Mouse (Mus musculus) testis, adult 2 months (tissue): ENCODE data around the gene Man1c1. TPM values are rescaled to one million over a fixed set of nuclear protein-coding genes. Genes with fewer than 3 reads are reported as not detected.
A peak's percentile ranks its signal among the peaks of the same experiment; 100 is the strongest.

Experiments
- H3K27ac ChIP-seq: fragments of 200-500 bp; 2 replicates; pipeline ENCODE4 v1.5.1; 2012; ENCODE audit warnings: low read depth, low read length; ENCODE audit not compliant: control insufficient read depth, insufficient read depth
- H3K27me3 ChIP-seq: fragments of 200-500 bp; 2 replicates; pipeline ENCODE4 v1.6.1; 2012; ENCODE audit warnings: mild to moderate bottlenecking, low read length, moderate library complexity; ENCODE audit not compliant: control insufficient read depth, insufficient read depth
- H3K36me3 ChIP-seq: fragments of 200-500 bp; 2 replicates; pipeline ENCODE4 v1.6.1; 2012; ENCODE audit warnings: mild to moderate bottlenecking, low read length; ENCODE audit not compliant: control insufficient read depth, insufficient read depth
- H3K4me1 ChIP-seq: fragments of 200-500 bp; 2 replicates; pipeline ENCODE4 v1.6.1; 2012; ENCODE audit warnings: low read length; ENCODE audit not compliant: control insufficient read depth, insufficient read depth
- H3K4me3 ChIP-seq: fragments of 200-500 bp; 2 replicates; pipeline ENCODE4 v1.5.1; 2012; ENCODE audit warnings: low read depth, mild to moderate bottlenecking, low read length, moderate library complexity, mixed read lengths; ENCODE audit not compliant: control insufficient read depth
- CTCF ChIP-seq: fragments of 200-500 bp; IDR thresholded peaks from 2 replicates; pipeline ENCODE4 v1.5.1; 2012; ENCODE audit warnings: low read depth, mild to moderate bottlenecking, inconsistent platforms, low read length, moderate library complexity; ENCODE audit not compliant: control insufficient read depth, insufficient read depth, insufficient replicate concordance
- POLR2A ChIP-seq: fragments of 200-500 bp; IDR thresholded peaks from 2 replicates; pipeline ENCODE4 v1.6.1; 2012; ENCODE audit warnings: low read depth, mild to moderate bottlenecking, inconsistent platforms, low read length, moderate library complexity; ENCODE audit not compliant: control insufficient read depth
- polyA plus RNA-seq: library from polyadenylated mRNA; depleted of rRNA; stranded (reverse); fragments of >200 nt; gene quantifications from 2 replicates; pipeline ENCODE4 v1.2.3, GENCODE M21; 2012

Gene Man1c1
- polyA plus RNA-seq, 1 experiment, result 0.95 TPM

DNA sequence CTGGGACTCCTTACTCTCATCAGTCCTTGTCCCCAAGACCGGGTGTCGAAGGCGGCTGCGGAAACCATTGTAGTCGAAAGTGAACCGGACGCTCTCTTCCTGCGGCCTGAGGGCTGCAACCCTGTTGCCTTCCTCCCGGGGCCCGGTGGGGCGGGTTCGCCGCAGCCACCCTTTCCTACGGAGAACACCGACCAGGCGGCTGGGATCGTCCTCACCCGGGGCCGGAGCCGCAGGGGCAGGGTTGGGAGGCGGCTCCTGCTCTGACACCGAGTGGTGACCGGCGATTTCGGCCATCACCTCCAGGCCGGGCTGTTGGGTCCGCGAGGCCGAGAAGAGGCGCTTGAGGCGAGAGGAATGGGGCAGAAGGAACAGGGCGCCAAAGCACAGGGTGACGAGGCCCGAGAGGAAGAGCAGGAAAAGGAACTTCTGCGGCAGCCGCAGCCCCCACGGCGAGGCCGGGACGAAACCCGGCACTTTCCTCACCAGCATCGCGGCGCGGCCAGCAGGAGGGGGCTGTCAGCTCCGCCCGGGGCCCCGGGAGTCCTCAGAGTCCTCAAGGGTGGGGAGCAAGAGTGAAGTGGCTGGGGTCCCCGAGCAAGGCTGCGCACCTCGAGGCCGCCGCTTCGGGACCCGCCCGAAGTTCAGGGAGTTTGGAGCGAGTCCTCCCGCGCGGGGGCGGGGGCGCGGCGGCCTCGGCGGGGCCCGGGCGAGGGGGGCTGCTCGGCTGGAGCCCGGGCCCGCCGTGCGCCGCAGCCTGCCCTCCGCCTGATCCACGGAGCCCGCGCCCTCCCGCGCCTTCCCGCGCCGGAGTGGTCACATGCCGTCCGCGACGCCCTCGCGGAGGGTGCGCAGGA is 882 bp downstream of the Man1c1 start:
- H3K4me3 ChIP-seq, result peak overlapping the region; percentile 89
- peaks cover 15% of the 10 kb centered on the region for H3K4me1 ChIP-seq
- no peaks in the 10 kb centered on the region for H3K27me3 ChIP-seq
- H3K27ac ChIP-seq, result no peak overlapping the region; the same call in 1 of the 2 replicates
- no peaks in the 10 kb centered on the region for H3K36me3 ChIP-seq
- TF ChIP-seq POLR2A (no peak), CTCF (no peak)

DNA sequence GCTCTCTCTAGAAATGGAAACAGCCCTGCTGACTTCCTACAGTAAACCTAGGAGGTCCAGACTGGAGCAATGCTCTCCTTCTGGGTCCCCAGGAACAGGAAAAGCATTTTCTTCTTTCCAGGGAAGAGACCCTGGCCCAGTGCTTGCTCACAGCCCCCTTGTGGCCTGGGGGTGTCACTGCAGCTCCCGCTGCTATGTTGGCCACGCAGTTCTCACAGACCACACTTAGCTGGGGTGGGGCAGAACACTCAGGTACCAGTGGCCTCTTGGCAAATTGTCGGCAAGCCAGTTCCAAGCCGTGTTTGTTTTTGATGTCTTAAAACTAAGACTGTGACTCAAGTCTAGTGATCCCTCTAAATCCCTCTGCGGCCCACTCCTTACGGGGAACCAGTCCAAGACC is 2.2 kb downstream of the Man1c1 start:
- no peak overlapping the region for H3K27ac ChIP-seq
- TF ChIP-seq POLR2A, result no peak
- peak; percentile 91; the same call in 1 of the 2 replicates for TF ChIP-seq CTCF
- H3K27me3 ChIP-seq, result no peaks in the 10 kb centered on the region

DNA sequence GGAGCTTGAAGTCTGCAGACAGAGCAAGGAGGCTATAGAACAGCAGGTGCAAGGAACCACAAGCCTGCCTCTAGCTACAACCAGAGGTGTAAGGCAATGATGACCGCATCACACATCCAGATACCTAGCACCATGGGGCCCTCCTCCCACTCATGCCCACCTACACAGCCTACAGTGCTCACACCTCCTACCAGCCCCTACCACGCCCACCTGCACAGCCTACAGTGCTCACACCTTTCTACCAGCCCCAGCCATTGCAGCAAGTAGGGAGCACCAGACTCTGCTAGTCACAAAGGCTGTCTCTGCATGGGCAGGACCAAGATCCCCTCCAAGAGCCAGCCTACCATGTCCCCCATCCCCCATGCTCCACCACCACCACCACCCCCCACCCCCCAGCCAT is 3.2 kb downstream of the Man1c1 start:
- Histone ChIP-seq H3K36me3 (no peaks in the 10 kb centered on the region), H3K4me3 (no peak overlapping the region), H3K27me3 (no peaks in the 10 kb centered on the region), H3K27ac (no peak overlapping the region), H3K4me1 (peaks cover 15% of the 10 kb centered on the region)
- TF ChIP-seq POLR2A (no peak), CTCF (no peak)

More for the DNA sequence above, 2.2 kb downstream of the Man1c1 start:
- no peaks in the 10 kb centered on the region for H3K36me3 ChIP-seq
- peaks cover 15% of the 10 kb centered on the region for H3K4me1 ChIP-seq
- no peak overlapping the region; the same call in 1 of the 2 replicates for H3K4me3 ChIP-seq

DNA sequence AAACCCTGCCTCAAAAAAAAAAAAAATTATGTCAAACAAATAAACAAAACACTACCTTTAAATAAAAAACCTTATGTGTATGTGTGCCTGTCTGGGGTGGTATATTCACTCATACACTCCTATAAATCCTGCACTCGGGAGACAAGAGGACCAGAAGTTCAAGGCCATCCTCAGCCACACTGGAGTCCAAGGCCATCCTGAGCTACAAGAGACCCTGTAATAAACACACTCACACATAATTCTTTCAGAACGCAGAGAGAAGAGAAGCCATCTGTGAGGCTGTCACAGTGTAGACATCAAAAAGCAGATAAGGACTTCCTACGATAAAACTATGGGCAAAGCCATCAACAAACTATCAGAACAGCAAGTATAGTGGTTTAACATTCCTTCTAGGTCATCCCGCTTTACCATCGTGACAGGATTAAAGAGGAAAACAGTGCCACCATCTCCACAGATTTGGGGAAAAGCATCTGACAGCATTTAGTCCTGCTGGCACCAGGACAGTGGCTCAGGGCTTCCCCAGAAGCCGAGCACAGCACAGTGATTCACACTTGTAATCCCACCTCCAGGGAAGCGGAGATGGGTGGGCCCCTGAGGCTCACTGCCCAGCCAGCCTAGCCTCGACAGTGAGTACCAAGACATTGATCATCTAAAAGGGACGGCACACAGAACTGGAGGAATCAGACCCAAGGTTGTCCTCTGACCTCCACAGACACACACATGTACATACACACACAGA is 10.7 kb downstream of the Man1c1 start:
- Histone ChIP-seq H3K27ac (no peak overlapping the region), H3K4me1 (no peaks in the 10 kb centered on the region), H3K4me3 (no peak overlapping the region), H3K27me3 (no peaks in the 10 kb centered on the region), H3K36me3 (no peaks in the 10 kb centered on the region)
- no peak for TF ChIP-seq CTCF
- TF ChIP-seq POLR2A, result no peak

DNA sequence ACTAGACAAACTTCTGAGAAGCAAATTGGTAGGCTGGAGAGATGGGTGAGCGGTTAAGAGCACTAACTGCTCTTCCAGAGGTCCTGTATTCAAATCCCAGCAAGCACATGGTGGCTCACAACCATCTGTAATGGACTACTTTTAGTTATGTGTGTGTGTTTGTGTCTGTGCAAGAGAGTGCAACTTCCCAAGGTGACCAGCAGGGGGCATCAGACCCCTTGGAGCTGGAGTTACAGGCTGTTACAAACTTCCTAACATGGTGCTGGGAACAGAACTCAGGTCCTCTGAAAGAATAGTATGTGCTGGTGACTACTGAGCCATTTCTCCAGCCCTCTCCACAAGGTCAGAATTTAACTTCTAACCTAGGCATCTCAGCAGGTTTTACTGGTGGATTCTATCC is 11.7 kb downstream of the Man1c1 start:
- peak; percentile 64; the same call in 1 of the 2 replicates for TF ChIP-seq CTCF
- no peak for TF ChIP-seq POLR2A
- Histone ChIP-seq H3K4me1 (peaks cover 2% of the 10 kb centered on the region; the same call in 1 of the 2 replicates), H3K27ac (no peak overlapping the region), H3K27me3 (no peaks in the 10 kb centered on the region), H3K36me3 (no peaks in the 10 kb centered on the region), H3K4me3 (no peak overlapping the region)

DNA sequence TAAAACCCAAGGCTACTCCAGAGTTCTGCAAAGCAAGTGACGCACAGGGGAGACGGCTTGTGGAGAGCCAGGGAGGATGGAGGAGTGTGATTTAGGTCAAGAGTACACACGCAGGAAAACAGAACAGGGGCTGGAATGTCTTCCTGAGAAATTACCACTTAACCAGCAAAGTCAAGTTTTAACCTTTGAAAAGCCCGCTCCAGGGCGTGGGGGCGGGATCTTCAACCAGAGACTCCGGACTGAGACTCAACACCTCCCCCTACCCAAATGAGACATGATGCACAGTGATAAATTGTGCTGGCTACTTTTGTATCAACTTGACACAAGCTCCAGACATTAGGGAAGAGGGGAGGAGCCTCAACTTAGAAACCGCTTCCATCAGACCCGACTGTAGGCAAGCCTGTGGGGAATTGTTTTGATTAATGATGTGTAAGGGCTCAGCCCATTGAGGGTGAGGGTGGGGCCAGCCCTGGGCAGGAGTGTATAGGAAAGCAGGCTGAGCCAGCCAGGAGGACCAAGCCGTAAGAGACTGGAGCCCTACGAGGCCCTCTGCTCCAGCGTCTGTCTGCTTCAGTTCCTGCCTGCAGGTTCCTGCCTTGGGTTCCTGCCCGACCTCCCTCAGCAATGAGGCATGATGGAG is 17.9 kb downstream of the Man1c1 start:
- no peak for TF ChIP-seq CTCF
- no peak for TF ChIP-seq POLR2A
- Histone ChIP-seq H3K4me3 (no peak overlapping the region), H3K27me3 (no peaks in the 10 kb centered on the region), H3K36me3 (no peaks in the 10 kb centered on the region), H3K27ac (no peak overlapping the region), H3K4me1 (peaks cover 10% of the 10 kb centered on the region)

DNA sequence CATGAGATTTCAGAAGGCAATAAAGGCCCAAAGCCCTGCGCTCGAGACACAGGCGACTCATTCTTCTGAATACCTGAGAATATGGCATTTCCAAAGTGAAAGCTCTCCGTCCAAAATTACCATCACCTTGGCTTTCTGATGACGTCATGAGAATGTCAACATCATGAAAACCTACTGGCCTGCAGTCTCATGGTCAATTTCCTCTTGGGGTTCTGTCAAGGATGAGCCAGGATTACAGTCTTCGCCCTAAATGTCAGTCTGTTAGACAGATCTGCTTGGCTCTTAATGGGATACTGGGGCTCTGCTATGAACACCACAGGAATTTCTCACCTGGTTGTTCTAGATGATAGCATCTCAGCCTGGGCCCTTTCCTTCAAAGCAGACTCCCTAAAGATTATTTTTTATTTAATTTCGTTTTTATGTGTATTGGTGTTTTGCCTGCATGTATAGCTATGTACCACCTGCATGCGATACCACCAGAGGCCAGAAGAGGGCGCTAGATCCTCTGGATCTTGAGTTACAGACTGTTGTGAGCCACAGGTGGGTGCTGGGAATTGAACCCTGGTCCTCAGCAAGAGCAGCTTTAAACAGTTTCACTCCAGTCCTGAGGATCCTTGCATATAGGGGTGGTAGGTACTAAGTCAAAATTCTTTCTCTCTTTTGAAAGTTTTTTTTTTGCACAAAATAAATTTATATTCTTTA is 19.3 kb downstream of the Man1c1 start:
- H3K27ac ChIP-seq, result no peak overlapping the region
- H3K4me1 ChIP-seq, result peaks cover 10% of the 10 kb centered on the region
- peak; percentile 84; the same call in 1 of the 2 replicates for TF ChIP-seq CTCF
- TF ChIP-seq POLR2A, result no peak
- H3K4me3 ChIP-seq, result no peak overlapping the region
- no peaks in the 10 kb centered on the region for H3K27me3 ChIP-seq
- H3K36me3 ChIP-seq, result no peaks in the 10 kb centered on the region
